Mouse (Mus musculus) bone marrow, adult 2 months (tissue): ENCODE data around the gene Cdhr4.
"Not testable (repeated sequence)": the region's sequence is repeated elsewhere in the genome, so short reads cannot be mapped to it uniquely, and the experiment has no call there.

Experiments used
- CTCF ChIP-seq: fragments of 200-500 bp; IDR thresholded peaks from 2 replicates; pipeline ENCODE4 v1.5.1; 2011; ENCODE audit warnings: low read length, control low read depth; ENCODE audit not compliant: control insufficient read depth, insufficient read depth
- POLR2A ChIP-seq: fragments of 200-500 bp; IDR thresholded peaks from 2 replicates; pipeline ENCODE4 v1.6.1; 2011; ENCODE audit warnings: low read depth, mild to moderate bottlenecking, control low read depth, low read length, borderline replicate concordance; ENCODE audit not compliant: control insufficient read depth

DNA sequence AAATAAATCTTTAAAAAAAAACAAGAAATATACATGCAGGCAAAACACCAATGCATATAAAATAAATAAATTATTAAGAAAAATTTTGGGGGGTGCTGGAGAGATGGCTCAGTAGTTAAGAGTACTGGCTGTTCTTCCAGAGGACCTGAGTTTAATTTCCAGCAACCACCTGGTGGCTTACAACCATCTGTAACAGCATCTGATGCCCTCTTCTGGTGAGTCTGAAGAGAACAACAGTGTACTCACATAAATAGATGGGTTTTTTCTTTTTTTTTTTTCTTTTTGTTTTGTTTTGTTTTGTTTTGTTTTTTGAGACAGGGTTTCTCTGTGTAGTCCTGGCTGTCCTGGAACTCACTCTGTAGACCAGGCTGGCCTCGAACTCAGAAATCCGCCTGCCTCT lies 21.3 kb downstream of the Cdhr4 start:
- TF ChIP-seq POLR2A, CTCF: not testable (repeated sequence)
